Mouse (Mus musculus) liver, adult 2 months (tissue): ENCODE measurements at regions not wholly inside any gene's neighbourhood (a gene's known extent, or its start where the extent isn't known, plus 50 kb on each side); places are given as distances from the start of the nearest gene placed in this dataset.

Experiments used
- DNase-seq: peaks from one replicate; pipeline ENCODE4 v3.0.0-alpha.2; 2011; ENCODE audit warnings: low read depth, low spot score; ENCODE audit errors: extremely low read depth
- H3K27ac ChIP-seq: fragments of 200-500 bp; replicated peaks from 2 replicates; pipeline ENCODE4 v1.5.1; 2012; ENCODE audit warnings: low read depth, mild to moderate bottlenecking, control low read depth, inconsistent platforms, low read length; ENCODE audit not compliant: insufficient read depth
- H3K27me3 ChIP-seq: fragments of 200-500 bp; 2 replicates; pipeline ENCODE4 v1.6.1; 2012; ENCODE audit warnings: mild to moderate bottlenecking, moderate library complexity, low read length, inconsistent platforms; ENCODE audit not compliant: control insufficient read depth, insufficient read depth
- H3K36me3 ChIP-seq: fragments of 200-500 bp; 2 replicates; pipeline ENCODE4 v1.6.1; 2012; ENCODE audit warnings: low read length, inconsistent platforms; ENCODE audit not compliant: control insufficient read depth, insufficient read depth
- H3K4me1 ChIP-seq: fragments of 200-500 bp; 2 replicates; pipeline ENCODE4 v1.6.1; 2011; ENCODE audit warnings: low read length; ENCODE audit not compliant: control insufficient read depth, insufficient read depth
- H3K4me3 ChIP-seq: fragments of 200-500 bp; 2 replicates; pipeline ENCODE4 v1.5.1; 2011; ENCODE audit warnings: low read depth, mild to moderate bottlenecking, control low read depth, low read length, moderate library complexity; ENCODE audit not compliant: insufficient read depth
- H3K79me2 ChIP-seq: fragments of 200-500 bp; 2 replicates; pipeline ENCODE4 v1.6.1; 2012; ENCODE audit warnings: inconsistent platforms, mild to moderate bottlenecking, low read length, moderate library complexity; ENCODE audit not compliant: control insufficient read depth, insufficient read depth
- H3K9ac ChIP-seq: fragments of 200-500 bp; 2 replicates; pipeline ENCODE4 v1.6.1; 2012; ENCODE audit warnings: low read depth, mild to moderate bottlenecking, control low read depth, inconsistent platforms, low read length
- CTCF ChIP-seq: fragments of 200-500 bp; IDR thresholded peaks from 2 replicates; pipeline ENCODE4 v1.5.1; 2011; ENCODE audit warnings: low read depth, low read length, control low read depth
- POLR2A ChIP-seq: fragments of 200-500 bp; IDR thresholded peaks from 2 replicates; pipeline ENCODE4 v1.6.1; 2011; ENCODE audit warnings: low read length, control low read depth; ENCODE audit not compliant: insufficient read depth; ENCODE audit errors: extremely low read depth
- WGBS: fragments of 180-500 bp; shearing (Covaris S2); methylation state at CpG from one replicate; pipeline ENCODE4 v1.1.7; 2018; 5-methylcytosine and 5-hydroxymethylcytosine counted together

- WGBS: 83% methylated on average over 4 of the region's 4 CpGs
- Histone ChIP-seq H3K27ac (no peak overlapping the region), H3K36me3 (no peaks in the 10 kb centered on the region), H3K4me1 (no peaks in the 10 kb centered on the region), H3K4me3 (no peak overlapping the region), H3K79me2 (no peaks in the 10 kb centered on the region), H3K27me3 (no peaks in the 10 kb centered on the region), H3K9ac (no peak overlapping the region)
- TF ChIP-seq POLR2A (no peak), CTCF (no peak)
- DNase-seq: no peak
These were observed 66.0 kb downstream of the Rbm43 start for GRCm38 (mm10) chr2:51868878-51869510.

DNA sequence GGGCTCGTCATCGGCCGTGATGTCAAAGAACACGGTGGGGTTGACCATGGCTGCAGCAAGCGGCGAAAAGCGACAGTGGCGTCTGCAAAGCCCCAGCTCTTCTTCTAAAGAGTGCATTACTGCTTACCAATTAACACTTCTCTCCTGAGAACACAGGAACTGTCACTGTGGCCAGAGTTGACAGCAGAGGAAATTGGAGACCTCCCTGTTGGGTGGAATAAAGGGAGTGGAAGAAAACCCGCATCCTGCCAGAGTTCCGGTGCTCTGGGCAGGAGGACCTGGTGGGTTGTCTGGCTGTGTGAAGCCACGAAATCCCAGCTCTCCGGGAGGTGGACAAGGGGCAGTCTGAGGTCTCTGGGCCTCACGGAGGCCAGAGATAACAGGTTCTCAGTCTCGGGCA lies 63.4 kb downstream of the Rbm43 start:
- no peak for DNase-seq
- Histone ChIP-seq H3K79me2 (no peaks in the 10 kb centered on the region), H3K4me1 (no peaks in the 10 kb centered on the region), H3K9ac (no peak overlapping the region), H3K27ac (no peak overlapping the region), H3K36me3 (no peaks in the 10 kb centered on the region), H3K4me3 (no peak overlapping the region), H3K27me3 (no peaks in the 10 kb centered on the region)
- 81% methylated on average over 14 of the region's 14 CpGs for WGBS
- no peak for TF ChIP-seq CTCF
- TF ChIP-seq POLR2A: no peak
